Mouse (Mus musculus): ENCODE results near the gene Fam160a1. TPM values are rescaled to one million over a fixed set of nuclear protein-coding genes. Genes with fewer than 3 reads are reported as not detected.

The Fam160a1 gene
- polyA plus RNA-seq, 1 experiment: 2.5 TPM

GRCm38 (mm10) chr3:85738591-85738990 lies 78.5 kb downstream of the Fam160a1 start:
- Histone ChIP-seq H3K4me3 (ENCODE audit: insufficient read depth, low read length) (no peak overlapping the region), H3K4me1 (ENCODE audit: control insufficient read depth, insufficient read depth, low read length) (no peaks in the 10 kb centered on the region), H3K27ac (ENCODE audit: insufficient read depth, low read length) (no peak overlapping the region)
- TF ChIP-seq CTCF (IDR thresholded peaks at IDR 0.05; ENCODE audit: extremely low read depth, insufficient read depth, low read length) (no peak), POLR2A (IDR thresholded peaks at IDR 0.05; ENCODE audit: extremely low read depth, insufficient read depth, low read length) (no peak)

DNA sequence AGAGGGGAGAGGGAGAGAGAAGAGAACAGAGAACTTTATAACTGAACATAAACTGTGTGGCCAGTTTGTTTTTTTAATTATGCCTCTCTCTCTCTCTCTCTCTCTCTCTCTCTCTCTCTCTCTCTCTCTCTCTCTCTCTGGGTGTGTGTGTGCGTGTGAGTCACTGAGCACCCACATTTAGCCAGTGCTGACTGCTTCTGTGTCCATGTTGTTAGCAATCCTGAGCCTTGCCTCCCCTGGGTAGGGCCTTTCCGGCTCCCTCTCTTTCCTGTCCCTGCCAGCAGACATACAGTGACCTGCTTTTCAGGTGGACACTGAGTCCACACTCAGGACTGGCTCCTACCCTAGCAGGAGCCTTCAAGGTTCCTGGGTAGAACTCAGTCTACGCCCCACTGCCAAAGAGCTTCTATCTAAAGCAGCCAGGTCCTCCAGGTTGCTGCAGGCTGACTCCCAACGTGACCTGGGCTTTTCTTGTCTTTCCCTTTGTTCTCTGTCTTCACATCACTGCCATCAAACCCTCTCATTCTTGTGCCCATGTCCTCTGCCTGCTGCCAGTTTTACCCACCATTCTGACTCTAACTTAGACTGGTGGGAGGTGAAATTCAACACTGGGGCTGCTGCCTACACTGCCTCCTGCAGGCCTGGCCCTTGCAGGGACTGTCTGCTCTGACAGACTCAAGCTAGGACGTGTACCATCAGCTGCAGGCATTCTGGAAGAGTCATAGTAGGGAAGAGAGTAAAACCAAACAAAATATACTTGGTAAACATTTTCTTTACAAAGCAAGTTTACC lies 83.0 kb downstream of the Fam160a1 start:
- H3K27ac ChIP-seq (ENCODE audit: insufficient read depth, low read length): no peak overlapping the region
- no peaks in the 10 kb centered on the region for H3K4me1 ChIP-seq (ENCODE audit: control insufficient read depth, insufficient read depth, low read length)
- TF ChIP-seq POLR2A (IDR thresholded peaks at IDR 0.05; ENCODE audit: extremely low read depth, insufficient read depth, low read length) (no peak), CTCF (IDR thresholded peaks at IDR 0.05; ENCODE audit: extremely low read depth, insufficient read depth, low read length) (0 out of 2 replicates have a peak, but pooled peaks have one; percentile 15)

GRCm38 (mm10) chr3:85727171-85727570 lies 89.9 kb downstream of the Fam160a1 start:
- no peak overlapping the region for H3K4me3 ChIP-seq (ENCODE audit: insufficient read depth, low read length)
- TF ChIP-seq POLR2A (IDR thresholded peaks at IDR 0.05; ENCODE audit: extremely low read depth, insufficient read depth, low read length) (no peak), CTCF (IDR thresholded peaks at IDR 0.05; ENCODE audit: extremely low read depth, insufficient read depth, low read length) (no peak)
- H3K4me1 ChIP-seq (ENCODE audit: control insufficient read depth, insufficient read depth, low read length): no peaks in the 10 kb centered on the region
- no peak overlapping the region for H3K27ac ChIP-seq (ENCODE audit: insufficient read depth, low read length)

More for the DNA sequence above, 83.0 kb downstream of the Fam160a1 start:
- H3K4me3 ChIP-seq (ENCODE audit: insufficient read depth, low read length): no peak overlapping the region

- Histone ChIP-seq H3K4me1 (ENCODE audit: control insufficient read depth, insufficient read depth, low read length) (no peaks in the 10 kb centered on the region), H3K27ac (ENCODE audit: insufficient read depth, low read length) (no peak overlapping the region)
- TF ChIP-seq CTCF (IDR thresholded peaks at IDR 0.05; ENCODE audit: extremely low read depth, insufficient read depth, low read length): no peak
- no peak for TF ChIP-seq POLR2A (IDR thresholded peaks at IDR 0.05; ENCODE audit: extremely low read depth, insufficient read depth, low read length)
These were observed 91.1 kb downstream of the Fam160a1 start for GRCm38 (mm10) chr3:85725971-85726370.

GRCm38 (mm10) chr3:85725110-85725509 lies 92.0 kb downstream of the Fam160a1 start:
- Histone ChIP-seq H3K4me3 (ENCODE audit: insufficient read depth, low read length) (no peak overlapping the region), H3K27ac (ENCODE audit: insufficient read depth, low read length) (no peak overlapping the region), H3K4me1 (ENCODE audit: control insufficient read depth, insufficient read depth, low read length) (no peaks in the 10 kb centered on the region)
- no peak for TF ChIP-seq CTCF (IDR thresholded peaks at IDR 0.05; ENCODE audit: extremely low read depth, insufficient read depth, low read length)
- no peak for TF ChIP-seq POLR2A (IDR thresholded peaks at IDR 0.05; ENCODE audit: extremely low read depth, insufficient read depth, low read length)

More at GRCm38 (mm10) chr3:85725971-85726370, 91.1 kb downstream of the Fam160a1 start:
- H3K4me3 ChIP-seq (ENCODE audit: insufficient read depth, low read length): no peak overlapping the region

- TF ChIP-seq CTCF (IDR thresholded peaks at IDR 0.05; ENCODE audit: extremely low read depth, insufficient read depth, low read length) (no peak), POLR2A (IDR thresholded peaks at IDR 0.05; ENCODE audit: extremely low read depth, insufficient read depth, low read length) (no peak)
- Histone ChIP-seq H3K4me1 (ENCODE audit: control insufficient read depth, insufficient read depth, low read length) (no peaks in the 10 kb centered on the region), H3K27ac (ENCODE audit: insufficient read depth, low read length) (no peak overlapping the region), H3K4me3 (ENCODE audit: insufficient read depth, low read length) (no peak overlapping the region)
These were observed 94.5 kb downstream of the Fam160a1 start for GRCm38 (mm10) chr3:85722581-85722980.

DNA sequence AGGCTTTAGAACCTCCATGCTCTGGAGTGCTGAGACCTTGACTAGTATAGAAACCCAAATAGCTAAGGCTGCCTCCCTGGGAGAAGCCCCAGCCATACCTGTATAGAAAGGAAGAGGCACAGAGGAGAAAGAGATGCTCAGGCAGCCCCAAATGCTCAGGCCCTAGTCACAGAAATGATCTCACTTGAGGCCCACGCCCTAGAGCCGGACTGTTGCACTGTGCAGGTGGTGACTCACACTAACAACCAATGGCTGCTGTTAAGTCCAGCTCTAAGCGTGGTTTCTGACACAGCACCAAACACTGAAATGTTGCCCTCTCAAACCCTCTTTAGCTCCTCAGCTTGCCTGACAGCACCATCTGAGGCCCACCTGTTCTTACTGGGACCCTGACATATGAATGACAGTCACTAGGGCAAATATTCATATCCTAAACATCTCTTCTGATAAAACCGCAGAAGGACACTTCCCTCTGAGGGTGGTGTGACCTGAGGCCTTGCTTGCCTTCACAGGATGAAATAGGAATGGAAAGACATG lies 101.3 kb downstream of the Fam160a1 start:
- TF ChIP-seq CTCF (IDR thresholded peaks at IDR 0.05; ENCODE audit: extremely low read depth, insufficient read depth, low read length): no peak
- TF ChIP-seq POLR2A (IDR thresholded peaks at IDR 0.05; ENCODE audit: extremely low read depth, insufficient read depth, low read length): no peak
- Histone ChIP-seq H3K4me3 (ENCODE audit: insufficient read depth, low read length) (no peak overlapping the region), H3K4me1 (ENCODE audit: control insufficient read depth, insufficient read depth, low read length) (no peaks in the 10 kb centered on the region), H3K27ac (ENCODE audit: insufficient read depth, low read length) (no peak overlapping the region)

- Histone ChIP-seq H3K4me1 (ENCODE audit: control insufficient read depth, insufficient read depth, low read length) (no peaks in the 10 kb centered on the region), H3K27ac (ENCODE audit: insufficient read depth, low read length) (no peak overlapping the region), H3K4me3 (ENCODE audit: insufficient read depth, low read length) (no peak overlapping the region)
- TF ChIP-seq CTCF (IDR thresholded peaks at IDR 0.05; ENCODE audit: extremely low read depth, insufficient read depth, low read length) (no peak), POLR2A (IDR thresholded peaks at IDR 0.05; ENCODE audit: extremely low read depth, insufficient read depth, low read length) (no peak)
These were observed 103.0 kb downstream of the Fam160a1 start for GRCm38 (mm10) chr3:85713936-85714709.

DNA sequence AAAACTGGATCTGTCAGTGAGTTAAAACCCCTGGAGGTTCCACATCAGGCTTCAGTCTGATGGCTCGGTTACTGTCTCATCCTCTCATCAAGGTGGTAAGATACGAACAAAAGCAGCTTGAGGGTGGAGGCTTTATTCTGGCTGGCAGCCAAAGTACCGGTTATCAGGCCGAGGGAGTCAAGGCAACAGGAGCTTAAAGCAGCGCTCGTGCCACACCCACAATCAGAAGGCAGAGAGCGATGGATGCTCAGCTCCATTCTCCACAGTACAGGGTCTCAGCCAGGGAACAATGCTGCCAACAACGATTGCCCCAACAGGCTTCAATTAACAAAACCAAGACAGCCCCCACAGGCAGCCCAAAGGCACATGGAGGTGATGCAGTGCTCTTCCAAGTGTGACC lies 106.4 kb downstream of the Fam160a1 start:
- no peak for TF ChIP-seq CTCF (IDR thresholded peaks at IDR 0.05; ENCODE audit: extremely low read depth, insufficient read depth, low read length)
- no peak for TF ChIP-seq POLR2A (IDR thresholded peaks at IDR 0.05; ENCODE audit: extremely low read depth, insufficient read depth, low read length)
- H3K27ac ChIP-seq (ENCODE audit: insufficient read depth, low read length): no peak overlapping the region

More for the DNA sequence above, 106.4 kb downstream of the Fam160a1 start:
- H3K4me3 ChIP-seq (ENCODE audit: insufficient read depth, low read length): no peak overlapping the region
- H3K4me1 ChIP-seq (ENCODE audit: control insufficient read depth, insufficient read depth, low read length): no peaks in the 10 kb centered on the region

Data from cortical plate, adult 2 months (tissue).